Mouse (Mus musculus) ovary, postnatal 36 days (tissue): Measurements from ENCODE around the gene Spc24.

Experiments
- DNase-seq: peaks from one replicate; pipeline ENCODE4 v3.0.0; 2022; ENCODE audit warnings: low spot score, mixed read lengths

Gene Spc24

DNA sequence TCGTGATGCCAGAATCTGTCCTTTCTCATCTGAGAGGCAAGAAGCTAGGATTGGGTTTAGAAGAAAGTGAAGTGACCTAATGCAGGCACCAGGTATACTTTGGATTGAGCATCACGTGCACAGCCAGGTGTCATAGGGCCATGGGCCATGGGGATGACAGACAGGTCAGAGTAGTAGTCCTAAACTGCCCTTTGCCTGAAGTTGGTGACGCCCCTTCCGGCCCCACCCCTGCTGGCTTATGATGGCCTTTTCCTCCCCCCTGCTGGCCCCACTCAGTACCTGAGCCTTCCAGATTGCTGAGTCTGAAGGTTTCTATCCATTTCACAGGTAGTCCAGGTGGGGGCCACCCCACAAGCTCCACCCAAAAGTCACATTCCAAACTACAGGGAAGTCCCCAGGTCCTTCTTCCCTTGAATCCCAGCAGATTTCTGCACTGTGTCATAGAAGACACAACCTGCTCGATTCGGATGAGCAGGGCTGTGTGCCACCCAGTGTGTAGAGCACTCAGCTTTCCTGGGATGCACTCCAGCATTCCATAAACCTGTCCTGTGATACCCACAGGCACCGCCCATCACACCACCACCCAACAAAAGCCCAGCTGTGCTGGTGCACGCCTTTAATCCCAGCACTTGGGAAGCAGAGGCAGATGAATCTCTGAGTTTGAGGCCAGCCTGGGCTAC lies 53.4 kb downstream of the Spc24 start:
- no peak for DNase-seq

- DNase-seq, result no peak
These were observed 54.0 kb downstream of the Spc24 start for GRCm38 (mm10) chr9:21706085-21706484.
